Mouse (Mus musculus) neural tube, embryonic 11.5 days (tissue): ENCODE measurements at regions not wholly inside any gene's neighbourhood (a gene's known extent, or its start where the extent isn't known, plus 50 kb on each side); places are given as distances from the start of the nearest gene placed in this dataset.
"Not testable (repeated sequence)": the region's sequence is repeated elsewhere in the genome, so short reads cannot be mapped to it uniquely, and the experiment has no call there.

Experiments
- ATAC-seq: fragments of 200-750 bp; cut with Nextera tagmentation; 2 replicates; pipeline ENCODE4 v1.8.0; 2017; ENCODE audit warnings: moderate number of reproducible peaks, mild to moderate bottlenecking, moderate TSS enrichment, moderate library complexity; ENCODE audit not compliant: insufficient read depth, low FRiP score, low TSS enrichment
- DNase-seq: peaks from one replicate; pipeline ENCODE4 v3.0.0-alpha.2; 2015; ENCODE audit warnings: low spot score
- H3K27ac ChIP-seq: fragments of 300-500 bp; sonication (generic); 2 replicates; pipeline ENCODE4 v1.5.1; 2014; ENCODE audit warnings: low read depth, mild to moderate bottlenecking, low read length
- H3K27me3 ChIP-seq: fragments of 300-500 bp; sonication (generic); 2 replicates; pipeline ENCODE4 v1.6.1; 2014; ENCODE audit warnings: mild to moderate bottlenecking, low read length, mixed read lengths; ENCODE audit not compliant: control insufficient read depth, insufficient read depth
- H3K36me3 ChIP-seq: fragments of 300-500 bp; sonication (generic); 2 replicates; pipeline ENCODE4 v1.6.1; 2014; ENCODE audit warnings: mild to moderate bottlenecking, low read length, moderate library complexity, mixed read lengths; ENCODE audit not compliant: control insufficient read depth, insufficient read depth
- H3K4me1 ChIP-seq: fragments of 300-500 bp; sonication (generic); 2 replicates; pipeline ENCODE4 v1.6.1; 2014; ENCODE audit warnings: low read length, mixed read lengths; ENCODE audit not compliant: control insufficient read depth, insufficient read depth
- H3K4me2 ChIP-seq: fragments of 300-500 bp; sonication (generic); 2 replicates; pipeline ENCODE4 v1.6.1; 2014; ENCODE audit warnings: low read depth, mild to moderate bottlenecking, moderate library complexity
- H3K4me3 ChIP-seq: fragments of 300-500 bp; sonication (generic); 2 replicates; pipeline ENCODE4 v1.5.1; 2014; ENCODE audit warnings: low read depth, low read length
- H3K9ac ChIP-seq: fragments of 300-500 bp; sonication (generic); 2 replicates; pipeline ENCODE4 v1.6.1; 2014; ENCODE audit warnings: mild to moderate bottlenecking, low read length
- H3K9me3 ChIP-seq: fragments of 300-500 bp; sonication (generic); 2 replicates; pipeline ENCODE4 v1.6.1; 2016; ENCODE audit warnings: low read length; ENCODE audit not compliant: control insufficient read depth
- WGBS: fragments of 180-500 bp; shearing (Covaris S2); extraction: QIAGEN DNeasy Blood & Tissue Kit; methylation state at CpG from one replicate; pipeline ENCODE4 v1.1.7; 2014; 5-methylcytosine and 5-hydroxymethylcytosine counted together

- WGBS = 62% methylated on average over 8 of the region's 8 CpGs
Observed at GRCm38 (mm10) chr12:40898414-40899027, 125.4 kb upstream of the Immp2l start.

DNA sequence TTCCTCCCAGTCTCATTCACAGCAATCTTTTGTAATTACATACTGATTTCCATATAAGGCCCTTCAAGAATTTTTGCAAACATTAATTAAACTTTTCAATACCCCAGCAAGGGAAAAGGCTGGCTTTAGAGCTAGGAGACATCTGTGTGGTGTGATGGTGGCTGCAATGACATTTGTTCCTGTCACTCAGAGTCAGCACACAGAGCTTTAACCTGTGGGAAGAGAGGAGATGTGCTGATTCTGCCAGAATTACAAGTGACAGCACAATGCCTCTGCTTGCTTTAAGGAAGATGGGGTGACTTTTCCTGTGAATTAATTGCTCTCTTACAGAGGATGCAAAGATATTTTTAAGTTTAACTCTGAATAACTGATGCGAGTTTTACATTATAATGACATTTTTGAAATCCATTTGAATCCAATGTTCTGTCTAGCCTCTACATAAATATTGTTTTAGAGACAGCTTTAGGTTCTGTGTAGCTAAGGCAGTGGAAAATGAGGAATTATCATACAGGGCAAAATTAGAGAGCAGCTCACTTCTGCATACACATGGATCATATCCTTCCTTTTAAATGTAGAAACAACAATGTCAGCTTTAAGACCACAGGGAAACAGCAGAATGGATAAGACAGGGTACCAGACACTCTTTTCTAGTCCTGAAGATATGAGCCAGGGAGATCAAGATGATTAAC, 118.1 kb upstream of the Immp2l start:
- Histone ChIP-seq H3K9me3 (no peaks in the 10 kb centered on the region), H3K4me2 (no peak overlapping the region), H3K4me3 (no peak overlapping the region), H3K4me1 (no peaks in the 10 kb centered on the region), H3K27me3 (no peaks in the 10 kb centered on the region), H3K27ac (no peak overlapping the region), H3K36me3 (no peaks in the 10 kb centered on the region), H3K9ac (no peak overlapping the region)
- DNase-seq (no peak), ATAC-seq (no peak)
- WGBS = 89% methylated on average over 1 of the region's 1 CpGs

More at GRCm38 (mm10) chr12:40898414-40899027, 125.4 kb upstream of the Immp2l start:
- ATAC-seq (0 out of 2 replicates have a peak, but pooled peaks have one; percentile 31), DNase-seq (peak; percentile 46)
- H3K27me3 ChIP-seq = no peaks in the 10 kb centered on the region
- H3K4me1 ChIP-seq = no peaks in the 10 kb centered on the region
- H3K4me3 ChIP-seq = no peak overlapping the region
- H3K36me3 ChIP-seq = no peaks in the 10 kb centered on the region
- H3K27ac ChIP-seq = no peak overlapping the region
- no peak overlapping the region for H3K4me2 ChIP-seq
- H3K9ac ChIP-seq = no peak overlapping the region
- H3K9me3 ChIP-seq = no peaks in the 10 kb centered on the region

- DNase-seq (no peak), ATAC-seq (no peak)
- no peak overlapping the region for H3K27ac ChIP-seq
- WGBS = 79% methylated on average over 2 of the region's 2 CpGs
- no peaks in the 10 kb centered on the region for H3K27me3 ChIP-seq
- no peaks in the 10 kb centered on the region for H3K9me3 ChIP-seq
- H3K9ac ChIP-seq = no peak overlapping the region
- H3K4me2 ChIP-seq = no peak overlapping the region
- H3K4me1 ChIP-seq = no peaks in the 10 kb centered on the region
- H3K4me3 ChIP-seq = no peak overlapping the region
- H3K36me3 ChIP-seq = no peaks in the 10 kb centered on the region
Observed at GRCm38 (mm10) chr12:40906807-40907206, 117.1 kb upstream of the Immp2l start.

DNA sequence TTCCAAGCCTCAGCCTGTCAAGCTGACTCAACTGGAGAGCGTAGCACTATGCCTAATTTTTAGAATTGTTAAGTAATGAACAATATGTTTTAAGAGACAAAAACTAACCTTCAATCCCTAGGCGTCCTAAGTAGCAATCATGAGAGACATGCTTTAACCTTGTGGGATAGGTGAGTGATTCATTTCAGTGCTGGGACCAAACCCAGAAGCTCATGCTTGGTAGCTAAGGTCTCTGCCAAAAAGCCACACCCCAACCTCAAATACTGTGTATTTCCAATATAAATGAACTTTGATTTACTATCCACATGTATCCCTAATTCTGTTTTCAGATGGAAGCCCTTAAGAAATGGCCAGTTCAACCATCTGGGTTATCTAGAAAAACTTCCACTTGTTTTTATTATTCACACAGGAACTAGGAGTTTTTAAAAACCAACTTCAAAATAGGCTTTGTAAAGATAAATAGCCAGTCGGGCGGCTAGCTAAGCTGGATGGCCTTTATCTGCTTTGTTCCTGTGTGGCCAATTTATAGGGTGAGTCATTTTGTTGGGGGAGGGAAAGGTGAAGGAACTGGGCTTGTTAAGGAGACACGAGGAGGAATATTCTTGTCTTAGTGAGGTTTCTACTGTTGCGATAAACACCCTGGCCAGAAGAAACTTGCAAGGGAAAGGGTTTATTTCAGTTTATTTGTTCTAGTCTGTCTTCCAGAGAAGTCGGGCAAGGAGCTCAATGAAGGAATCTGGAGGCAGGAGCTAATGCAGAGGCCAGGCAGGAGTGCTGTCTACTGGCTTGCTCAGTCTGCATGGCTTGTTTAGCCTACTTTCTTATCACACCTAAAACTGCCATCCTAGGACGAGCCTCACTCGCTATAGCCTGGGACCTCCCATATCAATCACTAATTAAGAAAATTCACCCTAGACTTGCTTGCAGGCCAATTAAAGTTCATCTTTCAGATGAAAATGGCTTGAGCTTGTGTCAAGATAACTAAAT, 114.8 kb upstream of the Immp2l start:
- 79% methylated on average over 9 of the region's 9 CpGs for WGBS
- DNase-seq = no peak

DNA sequence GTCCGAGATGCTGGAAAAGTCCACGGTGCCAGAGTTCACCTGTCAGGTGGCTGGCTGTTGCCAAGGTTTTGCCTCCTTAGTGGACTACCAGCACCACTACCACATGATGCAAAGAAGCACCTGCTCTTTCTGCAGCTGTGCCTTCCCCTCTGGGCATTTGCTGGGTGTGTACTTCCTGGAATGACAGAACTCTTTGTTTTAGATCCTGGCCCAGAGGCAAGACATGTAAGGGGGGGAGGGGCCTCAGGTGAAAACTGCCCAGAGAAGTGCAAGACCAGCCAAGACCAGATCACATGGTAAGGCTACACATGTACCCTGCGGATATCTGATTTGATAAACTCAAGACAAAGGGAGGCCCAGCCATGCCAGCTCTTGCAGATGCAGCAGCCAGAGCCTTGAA, 106.4 kb upstream of the Immp2l start:
- H3K4me1 ChIP-seq = no peaks in the 10 kb centered on the region
- no peak overlapping the region for H3K4me2 ChIP-seq
- no peak for ATAC-seq
- H3K27me3 ChIP-seq = no peaks in the 10 kb centered on the region
- H3K9me3 ChIP-seq = no peaks in the 10 kb centered on the region
- H3K36me3 ChIP-seq = no peaks in the 10 kb centered on the region
- DNase-seq = no peak
- WGBS = 93% methylated on average over 3 of the region's 3 CpGs
- H3K4me3 ChIP-seq = no peak overlapping the region
- no peak overlapping the region for H3K9ac ChIP-seq
- no peak overlapping the region for H3K27ac ChIP-seq

More for the DNA sequence above, 114.8 kb upstream of the Immp2l start:
- H3K27me3 ChIP-seq = no peaks in the 10 kb centered on the region
- no peak overlapping the region for H3K4me3 ChIP-seq
- no peaks in the 10 kb centered on the region for H3K9me3 ChIP-seq
- no peak overlapping the region for H3K27ac ChIP-seq
- ATAC-seq = no peak
- no peak overlapping the region for H3K9ac ChIP-seq
- no peaks in the 10 kb centered on the region for H3K4me1 ChIP-seq
- H3K36me3 ChIP-seq = no peaks in the 10 kb centered on the region
- no peak overlapping the region for H3K4me2 ChIP-seq

DNA sequence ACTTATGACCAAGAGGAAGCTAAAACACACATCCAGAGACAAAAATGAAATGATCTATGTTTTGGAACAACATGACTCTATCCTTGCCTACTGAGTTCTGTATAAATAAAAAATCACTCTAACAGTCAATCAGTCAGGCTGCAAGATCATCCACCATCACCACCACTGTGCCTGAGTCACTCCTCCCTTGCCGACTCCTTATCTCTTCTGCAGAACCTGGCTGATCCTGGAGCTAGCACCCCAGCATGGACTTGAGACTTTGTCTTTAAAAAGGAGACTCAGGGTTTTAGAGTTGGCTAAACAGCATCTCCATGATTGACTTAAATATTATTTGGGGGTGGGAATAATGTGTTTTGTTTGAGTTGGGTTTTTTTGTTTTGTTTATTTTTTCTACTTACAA, 101.9 kb upstream of the Immp2l start:
- Histone ChIP-seq H3K9me3 (no peaks in the 10 kb centered on the region), H3K36me3 (no peaks in the 10 kb centered on the region), H3K4me1 (no peaks in the 10 kb centered on the region), H3K27me3 (no peaks in the 10 kb centered on the region), H3K27ac (no peak overlapping the region), H3K4me2 (no peak overlapping the region), H3K4me3 (no peak overlapping the region), H3K9ac (no peak overlapping the region)
- ATAC-seq (no peak), DNase-seq (no peak)
- WGBS = 88% methylated on average over 1 of the region's 1 CpGs

- Histone ChIP-seq H3K36me3 (no peaks in the 10 kb centered on the region), H3K27me3 (no peaks in the 10 kb centered on the region), H3K4me3 (no peak overlapping the region), H3K27ac (no peak overlapping the region), H3K4me2 (no peak overlapping the region), H3K4me1 (no peaks in the 10 kb centered on the region), H3K9me3 (no peaks in the 10 kb centered on the region), H3K9ac (no peak overlapping the region)
- WGBS = 87% methylated on average over 1 of the region's 1 CpGs
- DNase-seq = no peak
- ATAC-seq = no peak
Observed at GRCm38 (mm10) chr12:40926681-40927080, 97.2 kb upstream of the Immp2l start.

DNA sequence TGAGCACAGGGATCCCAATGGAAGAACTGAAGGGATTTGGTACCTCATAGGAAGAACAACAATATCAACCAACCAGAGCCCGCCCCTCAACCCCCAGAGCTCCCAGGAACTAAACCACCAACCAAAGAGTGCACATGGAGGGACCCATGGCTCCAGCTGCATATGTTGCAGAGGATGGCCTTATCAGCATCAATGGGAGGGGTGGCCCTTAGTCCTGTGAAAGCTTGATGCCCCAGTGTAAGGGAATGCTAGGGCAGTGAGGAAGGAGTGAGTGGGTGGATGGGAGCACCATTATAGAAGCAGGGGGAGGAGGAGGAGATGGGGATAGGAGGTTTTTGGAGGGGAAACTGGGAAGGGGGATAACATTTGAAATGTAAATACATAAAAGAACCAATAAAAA, 94.5 kb upstream of the Immp2l start:
- not testable (repeated sequence) for ATAC-seq, H3K27ac ChIP-seq, H3K4me1 ChIP-seq, H3K9ac ChIP-seq, H3K9me3 ChIP-seq, DNase-seq, H3K4me3 ChIP-seq, H3K27me3 ChIP-seq, H3K4me2 ChIP-seq, H3K36me3 ChIP-seq
- 85% methylated on average over 1 of the region's 1 CpGs for WGBS
